Mouse (Mus musculus): ENCODE data around the gene Zdhhc21. TPM values are rescaled to one million over a fixed set of nuclear protein-coding genes. Genes with fewer than 3 reads are reported as not detected.

Zdhhc21 gene
- polyA plus RNA-seq, 1 experiment from 2014 or later, result 11.4 TPM

GRCm38 (mm10) chr4:82792906-82793580 lies 66.7 kb downstream of the Zdhhc21 start:
- no peaks in the 10 kb centered on the region for H3K36me3 ChIP-seq (ENCODE audit: control insufficient read depth, insufficient read depth, low read length)
- no peak for DNase-seq (ENCODE audit: low spot score)
- no peak overlapping the region for H3K9ac ChIP-seq (ENCODE audit: low read length)
- H3K27ac ChIP-seq (replicated peaks; ENCODE audit: low read depth, low read length), result no peak overlapping the region
- no peak overlapping the region for H3K4me2 ChIP-seq (ENCODE audit: low read depth, severe bottlenecking)
- H3K9me3 ChIP-seq (ENCODE audit: control insufficient read depth, low read length), result no peaks in the 10 kb centered on the region
- 89% methylated on average over 5 of the region's 5 CpGs for whole genome bisulfite sequencing
- no peak overlapping the region for H3K4me3 ChIP-seq (ENCODE audit: low read depth, low read length)
- no peaks in the 10 kb centered on the region for H3K27me3 ChIP-seq (ENCODE audit: control insufficient read depth, insufficient read depth, low read length)
- no peaks in the 10 kb centered on the region for H3K4me1 ChIP-seq (ENCODE audit: control insufficient read depth, insufficient read depth, low read length)
- ATAC-seq (ENCODE audit: insufficient number of reproducible peaks, low FRiP score, low TSS enrichment, low read depth), result no peak

- H3K36me3 ChIP-seq (ENCODE audit: control insufficient read depth, insufficient read depth, low read length), result no peaks in the 10 kb centered on the region
- no peak overlapping the region for H3K27ac ChIP-seq (replicated peaks; ENCODE audit: low read depth, low read length)
- no peak overlapping the region for H3K4me2 ChIP-seq (ENCODE audit: low read depth, severe bottlenecking)
- no peak overlapping the region for H3K4me3 ChIP-seq (ENCODE audit: low read depth, low read length)
- no peaks in the 10 kb centered on the region for H3K27me3 ChIP-seq (ENCODE audit: control insufficient read depth, insufficient read depth, low read length)
- no peaks in the 10 kb centered on the region for H3K9me3 ChIP-seq (ENCODE audit: control insufficient read depth, low read length)
- no peak overlapping the region for H3K9ac ChIP-seq (ENCODE audit: low read length)
- ATAC-seq (ENCODE audit: insufficient number of reproducible peaks, low FRiP score, low TSS enrichment, low read depth) (no peak), DNase-seq (ENCODE audit: low spot score) (no peak)
- H3K4me1 ChIP-seq (ENCODE audit: control insufficient read depth, insufficient read depth, low read length), result peaks cover 13% of the 10 kb centered on the region
- 87% methylated on average over 11 of the region's 11 CpGs for WGBS
Measured at GRCm38 (mm10) chr4:82765513-82766216, 94.1 kb downstream of the Zdhhc21 start.

- Histone ChIP-seq H3K27ac (replicated peaks; ENCODE audit: low read depth, low read length) (no peak overlapping the region), H3K9ac (ENCODE audit: low read length) (no peak overlapping the region), H3K4me2 (ENCODE audit: low read depth, severe bottlenecking) (no peak overlapping the region), H3K4me3 (ENCODE audit: low read depth, low read length) (no peak overlapping the region), H3K4me1 (ENCODE audit: control insufficient read depth, insufficient read depth, low read length) (peaks cover 13% of the 10 kb centered on the region), H3K9me3 (ENCODE audit: control insufficient read depth, low read length) (no peaks in the 10 kb centered on the region), H3K27me3 (ENCODE audit: control insufficient read depth, insufficient read depth, low read length) (no peaks in the 10 kb centered on the region), H3K36me3 (ENCODE audit: control insufficient read depth, insufficient read depth, low read length) (no peaks in the 10 kb centered on the region)
- WGBS, result 42% methylated on average over 5 of the region's 5 CpGs
- ATAC-seq (ENCODE audit: insufficient number of reproducible peaks, low FRiP score, low TSS enrichment, low read depth) (no peak), DNase-seq (ENCODE audit: low spot score) (no peak)
Measured at GRCm38 (mm10) chr4:82763586-82763985, 96.2 kb downstream of the Zdhhc21 start.

GRCm38 (mm10) chr4:82762430-82763119 lies 97.2 kb downstream of the Zdhhc21 start:
- 7% methylated on average over 10 of the region's 10 CpGs for WGBS
- DNase-seq (ENCODE audit: low spot score) (peak; percentile 54), ATAC-seq (ENCODE audit: insufficient number of reproducible peaks, low FRiP score, low TSS enrichment, low read depth) (peak; percentile 58; the same call in 1 of the 2 replicates)
- Histone ChIP-seq H3K9ac (ENCODE audit: low read length) (no peak overlapping the region), H3K4me2 (ENCODE audit: low read depth, severe bottlenecking) (peak overlapping the region; percentile 18; the same call in 1 of the 2 replicates), H3K4me1 (ENCODE audit: control insufficient read depth, insufficient read depth, low read length) (peaks cover 13% of the 10 kb centered on the region), H3K27me3 (ENCODE audit: control insufficient read depth, insufficient read depth, low read length) (no peaks in the 10 kb centered on the region), H3K9me3 (ENCODE audit: control insufficient read depth, low read length) (no peaks in the 10 kb centered on the region), H3K36me3 (ENCODE audit: control insufficient read depth, insufficient read depth, low read length) (no peaks in the 10 kb centered on the region), H3K4me3 (ENCODE audit: low read depth, low read length) (no peak overlapping the region), H3K27ac (replicated peaks; ENCODE audit: low read depth, low read length) (peak overlapping the region; percentile 16; the same call in 1 of the 2 replicates)

GRCm38 (mm10) chr4:82756295-82756626 lies 103.5 kb downstream of the Zdhhc21 start:
- Histone ChIP-seq H3K9ac (ENCODE audit: low read length) (no peak overlapping the region), H3K9me3 (ENCODE audit: control insufficient read depth, low read length) (no peaks in the 10 kb centered on the region), H3K4me3 (ENCODE audit: low read depth, low read length) (no peak overlapping the region), H3K36me3 (ENCODE audit: control insufficient read depth, insufficient read depth, low read length) (no peaks in the 10 kb centered on the region), H3K4me1 (ENCODE audit: control insufficient read depth, insufficient read depth, low read length) (peaks cover 16% of the 10 kb centered on the region), H3K27me3 (ENCODE audit: control insufficient read depth, insufficient read depth, low read length) (no peaks in the 10 kb centered on the region), H3K27ac (replicated peaks; ENCODE audit: low read depth, low read length) (no peak overlapping the region; the same call in 1 of the 2 replicates), H3K4me2 (ENCODE audit: low read depth, severe bottlenecking) (no peak overlapping the region)
- DNase-seq (ENCODE audit: low spot score) (peak; percentile 42), ATAC-seq (ENCODE audit: insufficient number of reproducible peaks, low FRiP score, low TSS enrichment, low read depth) (0 out of 2 replicates have a peak, but pooled peaks have one; percentile 46)
- WGBS, result 12% methylated on average over 3 of the region's 3 CpGs

- H3K4me3 ChIP-seq (ENCODE audit: low read depth, low read length), result no peak overlapping the region
- H3K4me1 ChIP-seq (ENCODE audit: control insufficient read depth, insufficient read depth, low read length), result peaks cover 16% of the 10 kb centered on the region
- no peak overlapping the region for H3K9ac ChIP-seq (ENCODE audit: low read length)
- no peaks in the 10 kb centered on the region for H3K36me3 ChIP-seq (ENCODE audit: control insufficient read depth, insufficient read depth, low read length)
- DNase-seq (ENCODE audit: low spot score), result peak; percentile 23
- H3K27me3 ChIP-seq (ENCODE audit: control insufficient read depth, insufficient read depth, low read length), result no peaks in the 10 kb centered on the region
- no peak; the same call in 1 of the 2 replicates for ATAC-seq (ENCODE audit: insufficient number of reproducible peaks, low FRiP score, low TSS enrichment, low read depth)
- no peaks in the 10 kb centered on the region for H3K9me3 ChIP-seq (ENCODE audit: control insufficient read depth, low read length)
- H3K4me2 ChIP-seq (ENCODE audit: low read depth, severe bottlenecking), result no peak overlapping the region
- 52% methylated on average over 3 of the region's 3 CpGs for WGBS
- peak overlapping the region; percentile 5; the same call in 1 of the 2 replicates for H3K27ac ChIP-seq (replicated peaks; ENCODE audit: low read depth, low read length)
Measured at GRCm38 (mm10) chr4:82755616-82756294, 104.0 kb downstream of the Zdhhc21 start.

Other genes with a start within 250 kb of the Zdhhc21 start
- gene Nfib, start 154.2 kb downstream of the Zdhhc21 start, polyA plus RNA-seq (2014; fragmentation: Nextera tagmentation; extraction: Ambion mirVana), result 31.8 and 36.0 TPM in 2 replicates
- gene Cer1, start 25.2 kb upstream of the Zdhhc21 start, polyA plus RNA-seq (2014; fragmentation: Nextera tagmentation; extraction: Ambion mirVana), result 0.21 TPM in 1 of 2 replicates, not detected in the other
- gene Frem1, start 192.4 kb upstream of the Zdhhc21 start, polyA plus RNA-seq (2014; fragmentation: Nextera tagmentation; extraction: Ambion mirVana), result 15.1 and 18.0 TPM in 2 replicates